Mouse (Mus musculus) right cerebral cortex, adult 2 months (tissue): ENCODE results near the gene Rbm42.
A peak's percentile ranks its signal among the peaks of the same experiment; 100 is the strongest.

Experiments
- DNase-seq, 2 experiments: peaks; one replicate each; pipeline ENCODE4 v3.0.0; 2021 to 2022; ENCODE audit warnings: low spot score in 2 of 2

Rbm42 gene

DNA sequence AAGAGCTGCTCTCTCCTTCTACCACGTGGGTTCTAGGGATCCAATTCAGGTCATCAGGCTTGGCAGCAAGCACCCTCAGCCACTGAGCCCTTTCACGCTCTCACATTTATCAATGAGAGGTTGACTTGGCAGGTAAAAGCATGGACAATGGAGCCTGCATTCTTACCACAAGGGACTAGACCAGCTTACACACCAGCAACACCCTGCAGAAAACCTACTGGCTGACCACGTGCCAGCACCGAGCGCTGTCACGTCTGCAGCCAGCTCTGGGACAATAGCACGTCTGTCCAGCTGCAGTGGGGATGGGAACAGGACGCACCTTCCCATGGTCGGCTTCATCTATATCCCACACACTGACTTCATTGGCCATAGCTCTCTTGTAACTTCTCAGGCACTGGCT is 31.5 kb downstream of the Rbm42 start:
- DNase-seq: no peak

DNA sequence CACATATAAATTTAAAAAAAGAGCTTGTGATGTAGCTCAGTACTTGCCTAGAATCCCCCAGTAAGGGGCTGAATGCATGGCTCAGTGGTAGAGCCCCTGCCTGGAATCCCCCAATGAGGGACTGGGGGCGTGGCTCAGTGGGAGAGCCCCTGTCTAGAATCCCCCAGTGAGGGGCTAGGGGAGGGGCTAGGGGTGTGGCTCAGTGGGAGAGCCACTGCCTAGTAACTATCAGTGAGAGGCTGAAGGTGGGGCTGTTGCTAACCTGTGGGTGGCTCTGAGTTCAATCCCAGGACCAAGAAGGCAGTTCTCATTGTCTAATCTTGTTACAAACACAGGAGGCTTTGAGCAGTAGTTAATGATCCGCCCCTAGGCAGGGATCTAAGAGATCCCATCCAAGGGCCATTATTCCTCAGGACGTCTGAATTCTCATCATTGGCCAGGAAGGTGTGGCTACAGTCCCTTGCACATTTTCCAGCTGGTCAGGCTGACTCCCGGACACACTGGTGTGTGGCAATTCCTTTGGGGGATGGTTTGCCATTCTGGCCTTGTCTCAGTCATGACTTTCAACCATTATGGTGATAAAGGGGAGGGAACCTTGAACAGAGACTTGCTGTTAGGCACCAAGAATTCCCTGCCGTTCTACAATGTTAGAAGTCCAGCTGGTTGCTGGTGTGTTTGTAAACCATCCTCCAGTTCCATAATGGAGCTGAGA is 34.9 kb downstream of the Rbm42 start:
- DNase-seq: no peak

DNA sequence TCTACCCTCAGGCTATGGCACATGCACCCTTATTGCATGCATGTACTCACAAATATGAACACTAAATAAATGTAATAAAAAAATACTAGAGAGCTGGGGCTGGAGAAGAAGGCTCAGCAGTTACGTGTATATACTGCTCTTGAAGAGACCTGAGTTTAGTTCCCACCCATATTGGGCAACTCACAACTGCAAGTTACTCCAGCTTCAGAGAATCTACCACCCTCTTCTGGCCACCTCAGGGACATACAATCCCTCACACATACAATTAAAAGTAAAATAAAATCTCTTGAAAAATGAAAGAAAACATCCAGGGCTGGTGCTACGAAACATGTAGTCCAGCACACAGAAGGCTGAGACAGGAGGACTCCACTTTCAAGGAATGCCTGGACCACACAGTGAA is 35.7 kb downstream of the Rbm42 start:
- no peak for DNase-seq

DNA sequence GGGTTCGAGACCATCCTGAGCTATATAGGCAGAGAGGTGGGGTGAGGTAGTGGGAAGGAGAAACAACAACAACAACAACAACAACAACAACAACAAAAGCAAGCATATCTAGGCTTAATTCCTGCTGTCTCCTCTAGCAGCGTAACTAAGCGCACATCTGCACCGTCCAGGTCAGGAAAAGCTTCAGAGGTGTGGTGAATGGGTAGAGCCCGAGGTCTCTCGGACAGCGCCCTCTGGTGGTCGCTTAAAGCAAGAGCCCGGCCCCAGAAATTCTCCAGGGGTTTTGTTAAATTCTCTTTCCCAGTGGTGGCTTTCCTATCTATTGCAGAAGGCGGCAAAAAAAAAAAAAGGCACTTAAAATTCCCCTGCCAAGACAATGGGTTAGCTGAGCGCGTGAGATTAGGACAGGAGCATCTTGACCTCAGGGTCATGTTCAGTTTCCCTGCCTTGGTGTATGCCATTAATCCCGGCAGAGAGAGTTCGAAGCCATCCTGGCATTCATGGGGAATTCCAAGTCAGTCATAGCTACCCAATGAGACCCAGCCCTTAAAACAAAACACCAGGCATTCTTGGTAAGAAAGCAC is 36.5 kb downstream of the Rbm42 start:
- peak; percentile 24 to 34 for DNase-seq

DNA sequence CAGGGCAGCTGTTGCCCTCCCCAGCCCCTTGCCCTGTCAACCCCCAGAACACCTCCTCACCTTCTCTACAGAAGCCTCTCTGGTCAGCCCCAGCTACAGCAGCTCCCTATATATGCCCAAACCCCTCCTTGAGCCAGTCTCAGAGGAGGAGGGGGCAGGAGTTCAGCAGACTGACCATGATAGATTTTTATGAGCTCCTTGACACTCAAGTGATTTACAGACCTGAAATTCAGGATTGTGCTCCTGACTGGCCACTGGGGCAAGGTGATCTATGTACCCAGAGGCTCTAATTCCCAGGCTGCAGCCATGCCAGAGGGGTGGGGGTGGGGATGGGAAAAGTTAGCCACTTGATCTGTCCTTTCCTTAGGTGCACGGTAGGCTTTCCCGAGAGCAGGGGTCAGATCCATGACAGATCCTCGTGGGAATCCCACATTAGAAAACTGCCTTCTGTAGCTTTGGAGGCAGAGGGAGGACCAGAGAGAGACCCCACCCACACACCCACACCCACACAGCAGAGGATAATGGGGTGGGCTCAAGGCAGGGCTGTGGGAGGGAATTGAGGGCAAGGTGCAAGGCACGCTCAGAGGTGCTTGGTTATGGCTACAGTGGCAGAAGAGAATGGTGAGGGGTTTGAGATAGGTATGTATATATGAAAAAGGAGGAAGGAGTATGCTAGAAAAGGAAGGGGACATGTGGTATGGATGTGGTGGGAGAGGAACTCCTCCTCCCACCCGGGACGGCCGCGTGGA is 37.3 kb downstream of the Rbm42 start, which contains the start of gene Upk1a:
Upk1a (minus strand) TSS at position 194 of the 749 bp plus-strand sequence.
- DNase-seq: no peak

DNA sequence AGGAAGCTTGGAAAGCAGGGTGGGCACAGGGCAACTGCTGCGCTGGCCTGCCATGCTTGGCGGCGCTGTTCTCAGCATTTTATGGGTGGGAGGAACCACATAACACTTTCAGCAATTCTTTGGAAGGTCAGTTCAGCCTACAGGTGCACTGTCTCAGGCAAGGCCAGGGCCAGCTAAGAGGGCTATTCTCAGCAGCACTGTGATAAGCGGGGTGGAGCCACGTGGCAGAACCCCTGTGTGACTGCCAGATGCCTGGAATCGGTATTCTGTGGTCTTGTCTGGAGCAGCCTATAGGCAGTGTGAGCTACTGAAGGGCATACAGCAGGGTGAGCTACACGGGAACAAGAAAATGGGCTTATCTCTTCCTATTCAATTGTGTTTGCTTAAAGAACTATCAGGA is 40.1 kb downstream of the Rbm42 start:
- no peak for DNase-seq

DNA sequence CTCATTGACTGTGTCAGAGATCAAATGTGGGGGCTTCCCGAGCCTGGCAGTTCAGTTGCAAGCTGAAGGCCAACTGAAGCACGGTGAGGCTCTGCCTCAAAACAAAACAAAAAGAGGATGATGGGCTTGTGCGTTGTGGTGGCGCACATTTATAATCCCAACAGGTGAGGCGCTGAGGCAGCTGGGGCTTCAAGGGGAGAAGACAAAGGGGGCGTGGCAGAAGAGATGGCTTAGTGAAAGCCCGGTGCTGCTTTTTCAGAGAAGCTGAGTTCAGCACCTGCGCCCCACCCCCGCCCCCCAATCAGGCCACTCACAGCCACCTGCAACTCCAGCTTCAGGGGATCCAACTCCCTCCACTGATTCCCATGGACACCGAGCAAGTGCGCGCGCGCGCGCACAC is 41.6 kb downstream of the Rbm42 start:
- no peak for DNase-seq

DNA sequence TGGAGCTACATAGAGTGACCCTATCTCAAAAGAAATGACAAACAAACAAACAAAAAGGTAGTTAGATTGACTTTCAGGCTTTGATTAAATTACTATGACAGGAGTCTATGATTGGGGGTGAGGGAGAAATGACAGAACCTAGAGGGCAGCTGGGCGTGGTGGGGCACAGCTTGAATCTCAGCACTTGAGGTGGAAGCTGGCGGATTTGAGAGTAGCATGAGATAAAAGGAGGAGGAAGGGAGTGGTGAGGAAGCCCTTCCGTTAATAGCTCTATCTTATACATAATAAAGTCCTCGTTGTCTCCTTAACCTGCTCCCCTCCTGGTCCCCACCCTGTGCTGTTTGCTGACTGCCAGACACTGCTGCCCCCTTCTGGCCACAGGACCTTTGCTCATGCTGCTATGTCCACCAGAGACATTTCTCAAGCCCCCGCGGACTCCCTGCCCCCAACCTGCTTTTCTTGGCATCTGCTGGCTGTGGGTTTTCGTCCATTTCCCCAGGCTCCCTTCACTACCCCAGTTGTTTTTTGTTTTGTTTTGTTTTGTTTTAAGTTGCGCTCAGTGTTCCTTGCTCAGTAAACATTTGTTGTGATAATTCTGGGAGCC is 42.3 kb downstream of the Rbm42 start:
- DNase-seq: peak in 1 of 2 experiments; percentile 34

DNA sequence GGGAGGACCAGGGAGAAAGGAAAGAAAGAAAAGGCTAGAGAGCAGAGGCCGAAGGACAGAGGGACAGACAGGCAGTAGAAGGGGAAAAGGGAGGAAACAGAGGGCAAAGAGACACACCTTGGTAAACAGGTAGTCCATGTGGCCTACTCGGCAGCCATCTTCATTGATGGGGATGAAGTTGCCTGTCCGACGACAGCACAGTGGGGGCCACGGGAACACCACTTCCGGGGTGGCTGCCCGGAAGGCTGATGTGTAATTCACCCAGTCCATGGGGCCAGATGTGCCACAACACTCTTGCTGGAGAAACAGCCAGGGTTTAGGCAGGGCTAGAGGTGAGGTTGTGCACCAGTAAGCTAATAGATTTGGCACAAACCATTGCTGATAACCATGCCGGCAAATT is 45.2 kb downstream of the Rbm42 start:
- no peak for DNase-seq

DNA sequence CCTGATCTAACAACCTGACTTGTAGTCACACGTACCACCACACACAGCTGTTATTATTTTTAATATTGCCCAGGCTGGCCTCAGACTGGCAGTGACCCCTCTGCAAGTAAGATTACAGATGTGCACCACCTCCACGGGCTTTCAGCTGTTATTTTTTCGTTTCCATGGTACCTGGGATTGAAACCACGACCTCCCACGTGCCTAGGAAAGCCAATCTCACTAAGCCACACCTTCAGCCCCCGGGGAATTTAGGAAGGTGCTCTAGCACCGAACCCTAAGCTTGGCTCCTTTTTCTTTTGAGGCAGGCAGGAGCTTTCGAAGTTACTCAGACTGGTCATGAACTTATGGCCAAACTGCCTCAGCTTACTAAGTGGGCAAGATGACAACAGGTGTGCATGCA is 45.7 kb downstream of the Rbm42 start:
- DNase-seq: no peak

DNA sequence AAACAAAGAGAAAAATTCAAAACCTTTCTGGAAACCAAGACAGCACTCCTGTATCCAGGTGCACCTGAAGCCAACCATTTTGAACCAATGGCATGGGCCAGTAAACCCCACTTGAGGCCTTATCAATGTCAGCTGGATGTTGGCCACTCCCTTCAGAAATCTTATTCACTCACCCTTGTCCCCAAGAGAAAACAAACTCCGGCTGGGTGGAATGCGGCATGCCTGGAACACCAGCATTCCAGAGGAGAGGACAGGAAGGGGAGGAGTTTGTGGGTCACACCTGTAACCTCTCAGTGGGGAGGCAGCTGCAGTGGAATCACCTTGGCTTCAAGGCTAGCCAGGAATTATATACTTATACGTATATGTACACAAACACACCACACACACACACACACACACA is 47.5 kb downstream of the Rbm42 start:
- DNase-seq: no peak

DNA sequence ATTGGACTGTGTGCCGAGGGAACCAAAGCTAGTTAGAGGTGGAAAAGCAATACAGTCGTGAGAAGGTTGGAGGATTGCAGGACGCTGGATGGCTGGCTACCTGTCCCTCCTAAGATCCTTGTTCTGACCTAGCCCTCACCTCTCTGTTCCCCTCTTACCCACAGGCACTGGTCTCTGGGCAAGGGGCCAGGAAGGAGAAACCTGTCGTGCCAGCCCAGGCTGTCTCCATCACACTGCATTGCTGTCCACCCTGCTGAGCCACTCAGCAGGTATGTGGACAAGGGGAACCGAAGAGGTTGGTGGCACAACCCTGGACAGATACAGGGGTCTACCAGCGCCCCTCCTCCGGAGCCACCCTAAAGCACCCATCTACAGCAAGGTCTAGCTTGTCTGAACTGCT is 49.5 kb downstream of the Rbm42 start:
- DNase-seq: no peak

DNA sequence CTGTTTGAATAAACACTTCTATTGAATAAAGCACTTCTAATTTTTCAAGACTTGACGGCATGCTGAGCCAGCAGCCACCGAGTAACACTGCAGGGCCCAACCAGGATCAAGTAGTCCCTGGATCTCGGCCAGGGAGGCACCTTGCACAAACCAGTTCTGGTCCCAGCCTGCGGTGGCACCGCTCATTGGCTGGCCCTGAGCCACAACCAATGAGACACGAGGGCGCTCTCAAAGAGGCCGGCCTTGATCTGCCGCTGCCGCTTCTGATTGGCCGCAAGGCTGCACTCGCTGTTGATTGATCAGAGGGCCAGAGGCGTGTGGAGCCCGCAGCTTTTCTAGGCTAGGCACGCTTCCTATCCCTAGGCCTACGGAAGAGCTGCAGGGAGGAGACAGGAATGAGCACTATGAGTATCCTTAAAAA is 50.2 kb downstream of the Rbm42 start:
- peak; percentile 90 to 92 for DNase-seq

DNA sequence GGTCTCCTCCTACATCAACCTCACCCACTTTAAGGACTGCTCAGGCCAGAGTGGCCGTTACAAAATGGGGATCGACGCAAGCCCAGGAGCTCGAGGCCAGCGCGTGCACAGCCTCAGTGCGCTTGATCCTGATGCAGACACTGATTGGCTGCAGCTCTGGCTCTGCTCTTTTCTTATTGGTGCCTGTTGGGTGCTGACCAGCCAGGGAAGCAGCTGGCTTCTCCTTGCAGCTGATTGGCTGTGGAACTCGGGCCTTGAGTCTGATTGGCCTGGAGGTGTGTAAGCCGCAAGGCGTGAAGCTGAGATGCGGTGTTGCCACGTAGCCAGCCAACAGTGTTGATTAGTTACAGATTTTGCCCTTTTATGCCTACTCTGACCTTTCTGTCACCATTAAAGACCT is 51.3 kb downstream of the Rbm42 start, which contains the start of gene Zbtb32:
Zbtb32 (minus strand) TSS at position 124 of the 400 bp plus-strand sequence.
- no peak for DNase-seq

DNA sequence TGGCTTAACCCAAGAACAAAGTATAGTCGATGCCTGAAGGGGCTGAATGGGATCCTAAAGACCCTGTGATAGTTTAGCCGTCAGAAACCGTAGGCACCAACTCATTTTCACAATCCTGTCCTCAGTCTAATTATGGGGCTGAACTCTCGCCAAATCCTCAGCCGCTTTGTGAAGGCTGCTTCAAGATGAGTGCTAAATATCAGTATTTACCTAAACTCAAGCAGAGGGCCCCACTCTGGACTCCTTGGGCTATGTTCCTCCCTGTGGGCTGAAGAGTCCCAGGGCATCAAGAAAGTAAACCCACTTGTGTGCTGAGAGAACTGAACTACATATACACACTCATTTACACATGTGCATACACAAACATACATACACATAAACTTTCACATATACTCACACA is 53.3 kb downstream of the Rbm42 start:
- DNase-seq: no peak

DNA sequence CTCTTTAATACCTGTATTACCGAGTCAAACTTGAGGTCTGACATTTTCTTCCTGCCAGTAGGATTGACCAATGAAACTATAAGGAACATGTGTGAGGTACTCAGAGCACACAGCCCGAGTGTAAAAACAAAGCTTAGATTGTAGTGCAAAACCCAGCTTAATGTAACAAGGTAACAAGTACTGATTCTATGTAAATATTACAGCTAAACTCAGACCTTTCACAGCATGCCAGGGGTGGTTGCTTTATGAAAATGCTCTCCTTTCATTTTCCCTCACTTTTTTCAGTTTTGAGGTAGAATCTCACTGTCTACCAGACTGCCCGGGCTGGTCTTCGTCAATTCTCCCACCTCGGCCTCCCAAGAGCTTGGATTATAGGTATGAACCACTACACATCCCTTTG is 54.0 kb downstream of the Rbm42 start:
- DNase-seq: no peak

DNA sequence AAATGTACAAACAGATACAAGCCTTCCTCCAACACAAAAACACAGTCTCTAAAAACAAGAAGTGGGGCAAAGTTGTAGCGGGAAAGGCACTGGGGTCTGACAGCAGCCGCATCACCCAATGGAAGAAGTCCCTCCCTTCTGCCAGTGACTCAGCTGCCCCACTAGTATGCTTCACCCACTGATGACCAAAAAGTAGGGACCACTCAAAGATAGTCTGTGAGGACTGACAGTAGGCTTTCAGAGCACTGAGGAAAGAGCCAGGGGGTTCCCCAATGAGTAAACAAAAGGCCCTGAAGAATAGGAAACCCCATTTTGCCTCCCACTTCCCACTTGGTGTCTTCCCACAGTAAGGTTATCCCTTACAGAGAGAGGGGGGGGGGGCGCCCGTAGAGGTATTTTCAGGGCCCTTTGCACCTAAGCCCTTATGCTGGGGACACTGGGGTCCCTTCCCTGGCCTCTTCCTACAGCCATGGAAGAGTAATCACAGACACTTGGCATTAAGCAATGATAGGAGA is 55.5 kb downstream of the Rbm42 start:
- DNase-seq: no peak

DNA sequence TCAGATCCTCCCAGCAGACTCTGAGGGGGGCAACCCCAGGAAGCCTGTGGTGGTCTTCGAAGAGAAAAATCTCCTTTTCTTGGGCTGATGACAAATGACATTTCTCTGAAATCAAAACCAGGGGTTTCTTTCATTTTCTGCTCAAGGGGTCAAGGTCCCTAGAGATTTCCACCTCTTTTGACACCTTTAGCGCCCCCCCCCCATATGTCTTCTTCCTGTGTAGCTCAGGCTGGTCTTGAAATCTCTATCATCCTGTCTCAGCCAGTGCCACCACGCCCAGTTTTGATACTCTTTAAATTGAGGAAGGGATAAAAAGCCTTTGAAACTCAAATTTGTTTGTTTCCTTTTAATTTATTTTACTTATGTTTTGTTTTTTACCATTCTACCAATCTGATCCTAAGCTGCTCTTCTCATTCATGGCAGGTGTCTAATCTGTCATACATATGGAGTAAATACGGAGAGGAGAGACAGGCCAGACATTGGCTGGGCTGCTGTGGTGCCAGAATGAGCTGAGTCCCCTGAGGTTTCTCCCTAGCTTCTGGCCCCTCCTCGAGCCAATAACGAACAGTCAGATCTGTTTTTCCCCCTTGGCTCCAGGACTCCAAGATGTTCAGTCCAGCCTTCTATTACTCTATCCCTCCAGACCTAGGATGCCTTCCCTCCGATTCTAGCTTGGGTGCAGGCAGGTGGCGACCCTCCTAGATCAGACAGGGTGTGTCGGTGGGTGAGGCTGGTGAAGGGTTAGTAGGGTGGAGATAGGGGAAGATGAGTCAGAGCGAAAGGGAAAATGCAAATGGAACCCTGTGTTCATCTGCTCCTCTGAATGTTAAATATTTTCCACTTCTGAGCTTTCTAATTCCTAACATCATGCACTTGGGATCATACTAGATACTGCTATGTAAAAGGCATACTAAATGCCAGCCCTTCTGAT is 56.3 kb downstream of the Rbm42 start:
- no peak for DNase-seq

DNA sequence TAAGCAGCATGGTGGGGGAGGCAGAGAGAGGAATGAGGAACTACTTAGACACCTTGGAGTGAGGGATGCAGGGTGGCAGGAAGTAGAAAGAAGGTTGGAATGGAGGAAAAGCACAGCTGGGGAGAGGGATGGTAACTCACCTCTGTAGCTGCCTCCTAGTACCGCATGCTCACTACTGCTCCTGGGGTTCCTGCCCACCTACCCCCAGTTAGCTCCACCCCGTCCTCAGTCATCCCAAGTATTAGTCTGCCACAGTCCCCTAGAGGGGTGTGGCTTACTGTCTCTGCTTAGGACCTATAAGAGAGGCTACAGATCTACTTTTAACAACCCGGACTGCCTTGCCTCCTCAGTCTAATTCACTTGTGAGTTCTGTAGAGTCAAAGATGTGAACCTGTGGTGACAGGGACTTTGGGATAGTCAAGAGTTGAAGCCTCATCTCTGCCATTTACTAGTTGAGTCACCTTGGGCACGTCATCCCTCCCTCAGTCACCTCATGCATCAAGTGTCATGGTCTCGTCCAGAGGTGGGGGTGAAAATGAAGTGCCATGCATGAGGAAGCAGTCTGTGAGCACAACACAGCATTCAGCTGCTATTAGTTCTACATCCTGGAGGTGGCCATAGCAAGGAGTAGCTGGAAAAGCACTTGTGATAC is 57.2 kb downstream of the Rbm42 start:
- no peak for DNase-seq

DNA sequence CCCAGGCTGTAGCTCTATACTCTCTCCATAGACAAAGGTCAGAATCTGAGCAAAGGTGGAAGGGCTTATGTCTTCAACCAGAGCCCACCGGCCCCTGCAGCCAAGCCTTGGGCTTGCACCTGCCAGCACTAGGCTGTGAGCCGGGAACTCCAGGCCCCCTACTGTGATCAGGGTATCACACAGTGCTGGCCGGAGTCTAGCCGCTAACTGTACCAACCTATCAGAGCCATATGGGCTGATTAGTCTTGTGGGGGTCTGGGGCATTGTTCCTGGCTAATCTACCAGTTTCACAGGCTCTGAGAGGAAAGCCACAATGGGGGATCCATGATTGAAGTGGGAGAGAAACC is 58.5 kb downstream of the Rbm42 start:
- no peak for DNase-seq
